Mouse (Mus musculus) neural tube, embryonic 12.5 days (tissue): ENCODE results near the gene Arhgap4. TPM values are rescaled to one million over a fixed set of nuclear protein-coding genes. Genes with fewer than 3 reads are reported as not detected.

ENCODE experiments used
- ATAC-seq: fragments of 200-750 bp; cut with Nextera tagmentation; 2 replicates; pipeline ENCODE4 v1.8.0; 2017; ENCODE audit warnings: low read depth, mild to moderate bottlenecking, moderate TSS enrichment, moderate library complexity; ENCODE audit not compliant: low FRiP score
- H3K27ac ChIP-seq: fragments of 300-500 bp; sonication (generic); 2 replicates; pipeline ENCODE4 v1.5.1; 2016
- H3K27me3 ChIP-seq: fragments of 300-500 bp; sonication (generic); replicated peaks from 2 replicates; pipeline ENCODE4 v1.6.1; 2016; ENCODE audit warnings: mild to moderate bottlenecking
- H3K36me3 ChIP-seq: fragments of 300-500 bp; sonication (generic); 2 replicates; pipeline ENCODE4 v1.6.1; 2016; ENCODE audit warnings: mild to moderate bottlenecking
- H3K4me1 ChIP-seq: fragments of 300-500 bp; sonication (generic); 2 replicates; pipeline ENCODE4 v1.6.1; 2016
- H3K4me2 ChIP-seq: fragments of 300-500 bp; sonication (generic); replicated peaks from 2 replicates; pipeline ENCODE4 v1.6.1; 2016; ENCODE audit warnings: mild to moderate bottlenecking
- H3K4me3 ChIP-seq: fragments of 300-500 bp; sonication (generic); 2 replicates; pipeline ENCODE4 v1.5.1; 2016
- H3K9ac ChIP-seq: fragments of 300-500 bp; sonication (generic); 2 replicates; pipeline ENCODE4 v1.6.1; 2016; ENCODE audit warnings: mild to moderate bottlenecking
- H3K9me3 ChIP-seq: fragments of 300-500 bp; sonication (generic); 2 replicates; pipeline ENCODE4 v1.6.1; 2016; ENCODE audit warnings: mild to moderate bottlenecking
- WGBS: fragments of 180-500 bp; shearing (Covaris S2); methylation state at CpG from one replicate; pipeline ENCODE4 v1.1.7; 2016; 5-methylcytosine and 5-hydroxymethylcytosine counted together
- polyA plus RNA-seq: library from polyadenylated mRNA; unstranded; fragments of >200 nt; fragmentation: Nextera tagmentation; extraction: Ambion mirVana; gene quantifications from 2 replicates; pipeline ENCODE4 v1.2.1, GENCODE M21; 2016

The Arhgap4 gene
- polyA plus RNA-seq, 1 experiment from 2014 or later = 3.1 TPM

DNA sequence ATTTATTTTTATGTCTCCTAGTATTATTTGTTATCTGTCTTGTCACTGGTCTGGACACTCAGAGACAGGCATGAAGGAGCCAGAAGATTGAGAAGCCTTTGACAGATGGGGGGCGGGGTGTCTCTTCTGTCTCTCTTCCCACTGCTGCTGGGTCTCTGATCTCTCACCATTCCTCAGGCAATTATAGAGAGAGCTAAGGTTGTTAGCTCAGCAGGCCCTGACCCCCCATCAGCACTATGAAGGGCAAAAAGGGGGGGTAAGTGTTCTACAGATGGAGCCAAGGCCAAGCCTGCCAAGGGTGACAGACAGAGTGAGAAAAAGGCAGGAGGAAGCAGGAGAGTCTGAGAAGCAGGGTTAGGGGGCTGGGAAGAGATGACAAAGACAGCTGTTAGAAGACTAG is 49.7 kb downstream of the Arhgap4 start:
- H3K4me1 ChIP-seq = 0 out of 2 replicates have a peak, but pooled peaks cover under 1% of the 10 kb centered on the region
- H3K27ac ChIP-seq = no peak overlapping the region
- no peaks in the 10 kb centered on the region for H3K27me3 ChIP-seq
- WGBS = 28% methylated on average over 1 of the region's 1 CpGs
- H3K4me2 ChIP-seq = no peak overlapping the region
- ATAC-seq = no peak
- H3K9ac ChIP-seq = no peak overlapping the region
- no peaks in the 10 kb centered on the region for H3K9me3 ChIP-seq
- H3K4me3 ChIP-seq = no peak overlapping the region
- no peaks in the 10 kb centered on the region for H3K36me3 ChIP-seq

DNA sequence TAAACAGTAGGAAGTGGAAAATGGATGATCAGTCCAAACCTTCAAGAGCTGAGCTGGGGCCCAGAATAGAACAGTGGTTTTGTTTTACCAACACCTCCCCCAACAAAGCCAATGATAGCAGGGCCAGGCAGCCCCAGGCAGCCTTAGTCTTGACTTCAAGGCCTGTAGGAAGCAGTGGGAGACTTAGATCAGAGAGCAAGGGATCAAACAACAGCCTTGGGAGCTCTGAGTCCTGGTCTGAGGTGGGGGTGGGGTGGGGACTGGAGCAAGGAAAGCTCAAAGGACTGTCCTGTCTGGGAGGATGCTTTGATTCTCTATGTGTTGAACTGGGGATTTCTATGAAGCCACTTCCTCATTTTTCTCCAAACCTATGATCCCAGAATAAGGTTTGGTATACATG is 50.2 kb downstream of the Arhgap4 start:
- Histone ChIP-seq H3K9ac (no peak overlapping the region), H3K36me3 (no peaks in the 10 kb centered on the region), H3K27me3 (no peaks in the 10 kb centered on the region), H3K27ac (no peak overlapping the region), H3K4me3 (no peak overlapping the region), H3K4me1 (peaks cover 5% of the 10 kb centered on the region; the same call in 1 of the 2 replicates), H3K4me2 (no peak overlapping the region), H3K9me3 (no peaks in the 10 kb centered on the region)
- ATAC-seq = no peak

DNA sequence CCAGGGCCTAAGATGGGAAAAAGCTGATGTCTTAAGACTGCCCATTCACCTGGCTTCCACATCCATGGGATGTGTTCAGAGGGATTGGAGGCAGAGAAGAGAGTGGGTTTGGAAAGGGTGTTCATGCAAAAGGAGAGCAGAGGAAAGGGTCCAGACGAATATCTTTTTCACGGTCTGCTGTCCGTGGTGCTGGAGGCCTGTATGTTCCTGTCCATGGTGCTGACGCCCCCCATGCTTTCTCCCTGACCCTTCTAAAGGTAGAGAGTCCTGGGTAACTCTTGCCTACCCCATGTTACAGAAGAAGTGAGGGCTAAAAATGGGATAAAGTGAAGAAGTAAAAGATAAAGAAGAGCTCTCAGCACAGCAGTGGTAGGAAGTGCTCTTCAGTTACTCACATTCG is 52.3 kb downstream of the Arhgap4 start:
- 18% methylated on average over 5 of the region's 5 CpGs for WGBS
- no peaks in the 10 kb centered on the region for H3K27me3 ChIP-seq
- H3K4me3 ChIP-seq = no peak overlapping the region
- H3K36me3 ChIP-seq = no peaks in the 10 kb centered on the region
- no peak for ATAC-seq
- no peaks in the 10 kb centered on the region for H3K9me3 ChIP-seq
- H3K4me2 ChIP-seq = no peak overlapping the region
- peaks cover 19% of the 10 kb centered on the region for H3K4me1 ChIP-seq
- H3K9ac ChIP-seq = no peak overlapping the region
- H3K27ac ChIP-seq = no peak overlapping the region

DNA sequence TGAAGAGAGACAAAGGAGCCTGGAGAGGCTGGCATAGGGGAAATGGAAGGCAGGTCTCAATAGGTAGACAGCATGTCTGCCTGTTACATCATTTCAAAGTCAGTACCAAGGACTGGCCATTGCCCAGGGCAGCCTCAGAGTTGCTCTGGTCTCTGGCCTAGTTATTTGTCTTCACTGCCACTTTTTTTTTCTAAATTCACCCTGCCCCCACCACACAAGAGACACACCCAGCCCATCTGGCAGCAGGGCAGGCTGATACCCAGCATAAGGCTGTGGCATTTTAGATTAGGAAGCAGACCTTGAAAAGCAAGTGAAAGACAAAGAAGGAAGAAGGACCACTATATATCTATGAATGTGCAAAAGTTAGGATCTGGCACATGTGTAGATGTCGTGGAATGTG is 53.8 kb downstream of the Arhgap4 start:
- Histone ChIP-seq H3K9me3 (no peaks in the 10 kb centered on the region), H3K36me3 (no peaks in the 10 kb centered on the region), H3K4me2 (no peak overlapping the region), H3K27ac (no peak overlapping the region), H3K27me3 (no peaks in the 10 kb centered on the region), H3K4me1 (peaks cover 20% of the 10 kb centered on the region), H3K4me3 (no peak overlapping the region), H3K9ac (no peak overlapping the region)
- WGBS = 74% methylated on average over 1 of the region's 1 CpGs
- no peak for ATAC-seq

DNA sequence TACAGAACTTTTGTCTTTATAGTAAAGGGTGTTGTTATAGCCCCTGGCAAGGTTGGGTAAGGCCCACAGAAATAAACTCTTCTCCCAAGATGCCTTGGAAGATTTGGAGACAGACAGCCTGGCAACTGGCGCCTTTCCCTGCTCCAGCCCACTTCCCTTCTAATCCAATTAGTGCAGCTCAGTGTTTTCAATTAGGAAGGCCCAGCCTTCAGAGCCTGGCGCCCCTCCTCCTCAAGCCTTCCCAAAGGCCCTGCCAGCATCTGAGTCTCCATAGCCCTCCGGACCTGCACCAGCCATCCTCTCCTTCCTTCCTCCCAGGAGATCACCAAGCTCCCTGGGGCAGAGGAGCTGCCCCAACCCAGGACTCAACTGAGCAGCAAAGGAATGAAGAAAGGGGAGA is 54.4 kb downstream of the Arhgap4 start:
- Histone ChIP-seq H3K27ac (no peak overlapping the region), H3K4me3 (no peak overlapping the region), H3K36me3 (no peaks in the 10 kb centered on the region), H3K27me3 (no peaks in the 10 kb centered on the region), H3K9ac (no peak overlapping the region), H3K4me2 (no peak overlapping the region), H3K9me3 (no peaks in the 10 kb centered on the region), H3K4me1 (peaks cover 20% of the 10 kb centered on the region)
- 0 out of 2 replicates have a peak, but pooled peaks have one; percentile 8 for ATAC-seq
- whole genome bisulfite sequencing = 33% methylated on average over 3 of the region's 3 CpGs

DNA sequence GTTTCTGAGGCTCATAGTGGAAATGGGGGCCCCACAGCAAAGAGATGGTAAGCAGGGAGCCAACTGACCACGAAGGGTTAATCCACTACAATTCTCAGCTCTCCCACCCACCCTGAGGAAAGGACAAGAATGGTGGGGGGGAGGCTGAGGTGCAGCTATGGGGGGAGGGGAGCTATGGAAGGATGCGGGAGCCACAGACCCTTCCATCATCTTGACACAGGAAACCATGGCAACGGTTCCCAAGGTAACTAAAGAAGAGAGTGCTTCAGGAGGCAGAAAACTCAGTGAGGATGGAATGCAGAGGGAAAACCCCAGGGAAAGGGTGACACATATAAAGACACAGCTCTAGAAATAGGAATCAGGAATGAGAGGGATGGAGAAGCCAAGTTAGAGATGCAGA is 57.0 kb downstream of the Arhgap4 start:
- H3K4me2 ChIP-seq = peak overlapping the region; percentile 1; the same call in 1 of the 2 replicates
- peak; percentile 78; the same call in 1 of the 2 replicates for ATAC-seq

DNA sequence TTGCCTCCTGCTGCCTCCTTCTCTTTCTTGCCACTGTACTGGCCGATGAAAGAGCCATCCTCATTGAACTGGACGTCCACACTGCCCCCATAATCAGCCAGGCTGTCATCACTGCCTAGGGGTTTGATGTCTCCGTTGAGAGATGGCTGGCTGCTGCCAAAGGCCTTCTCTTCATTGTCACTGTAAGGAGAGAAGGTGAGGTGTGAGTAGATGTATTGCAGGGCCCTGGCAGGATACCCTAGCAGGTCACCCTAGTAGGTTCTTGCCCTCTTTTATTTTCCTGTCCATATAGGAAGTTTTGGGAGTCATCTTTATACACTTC is 66.6 kb downstream of the Arhgap4 start:
- no peak overlapping the region for H3K9ac ChIP-seq
- H3K36me3 ChIP-seq = no peaks in the 10 kb centered on the region; the same call in 1 of the 2 replicates
- H3K4me3 ChIP-seq = no peak overlapping the region
- no peaks in the 10 kb centered on the region for H3K9me3 ChIP-seq
- ATAC-seq = no peak
- WGBS = 85% methylated on average over 3 of the region's 3 CpGs
- no peaks in the 10 kb centered on the region for H3K27me3 ChIP-seq
- H3K4me1 ChIP-seq = no peaks in the 10 kb centered on the region
- H3K27ac ChIP-seq = no peak overlapping the region
- no peak overlapping the region for H3K4me2 ChIP-seq

More for the DNA sequence above, 57.0 kb downstream of the Arhgap4 start:
- Histone ChIP-seq H3K4me1 (peaks cover 20% of the 10 kb centered on the region), H3K27me3 (no peaks in the 10 kb centered on the region), H3K9ac (no peak overlapping the region), H3K4me3 (no peak overlapping the region), H3K36me3 (peaks cover 3% of the 10 kb centered on the region; the same call in 1 of the 2 replicates), H3K9me3 (no peaks in the 10 kb centered on the region), H3K27ac (no peak overlapping the region)
- 52% methylated on average over 3 of the region's 3 CpGs for WGBS

DNA sequence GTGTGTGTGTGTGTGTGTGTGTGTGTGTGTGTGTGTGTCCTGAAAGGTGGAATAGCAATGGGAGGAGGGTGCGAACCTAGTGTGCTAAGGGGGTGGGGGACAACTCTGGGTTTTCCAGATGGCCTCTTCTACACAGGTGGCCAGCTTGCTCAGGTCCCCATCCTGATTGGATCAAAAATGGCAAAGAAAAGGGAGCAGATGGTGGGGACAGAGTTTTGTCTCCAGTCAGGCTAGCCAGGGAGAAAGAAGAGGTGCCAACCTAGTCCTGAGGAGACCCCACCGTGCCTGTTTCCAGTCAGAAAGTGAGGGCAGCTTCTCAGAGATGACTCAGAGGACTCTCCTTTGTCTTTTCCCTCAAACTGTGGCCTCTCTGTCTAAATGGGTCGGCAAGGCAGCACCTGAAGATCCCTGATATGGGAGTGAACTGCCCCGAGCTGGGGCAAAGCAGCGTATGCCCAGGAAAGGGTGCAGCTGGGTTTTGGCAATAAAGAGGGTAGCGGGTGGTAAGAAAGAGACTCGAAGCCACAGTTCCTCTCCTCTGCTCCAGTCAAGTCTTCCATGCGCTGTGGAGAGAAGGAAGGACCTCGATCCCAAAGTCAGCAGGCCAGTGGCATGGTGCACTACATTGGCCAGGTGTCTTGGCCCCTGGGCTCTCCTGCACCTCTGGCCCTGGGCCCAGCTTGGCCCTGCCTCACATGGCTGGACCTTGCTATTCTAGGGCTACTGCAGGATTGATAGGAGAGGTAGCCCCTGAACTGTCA is 67.2 kb downstream of the Arhgap4 start:
- Histone ChIP-seq H3K27me3 (no peaks in the 10 kb centered on the region), H3K4me3 (no peak overlapping the region), H3K36me3 (no peaks in the 10 kb centered on the region; the same call in 1 of the 2 replicates), H3K4me2 (no peak overlapping the region), H3K9ac (no peak overlapping the region), H3K9me3 (no peaks in the 10 kb centered on the region), H3K4me1 (no peaks in the 10 kb centered on the region), H3K27ac (no peak overlapping the region)
- 88% methylated on average over 9 of the region's 9 CpGs for WGBS
- no peak for ATAC-seq

Other genes with a start within 250 kb of the Arhgap4 start
- 6.7 and 7.9 TPM in 2 replicates for gene Slc6a8, start 248.7 kb downstream of the Arhgap4 start, polyA plus RNA-seq
- gene Bcap31, start 205.7 kb downstream of the Arhgap4 start, polyA plus RNA-seq = 124 and 129 TPM in 2 replicates
- 11.5 and 12.0 TPM in 2 replicates for gene Abcd1, start 205.3 kb downstream of the Arhgap4 start, polyA plus RNA-seq
- gene Plxnb3, start 164.8 kb downstream of the Arhgap4 start, polyA plus RNA-seq = 0.37 and 0.57 TPM in 2 replicates
- gene Srpk3, start 147.5 kb downstream of the Arhgap4 start, polyA plus RNA-seq = 5.2 and 7.0 TPM in 2 replicates
- gene Idh3g, start 135.0 kb downstream of the Arhgap4 start, polyA plus RNA-seq = 167 and 181 TPM in 2 replicates
- 121 and 128 TPM in 2 replicates for gene Ssr4, start 134.8 kb downstream of the Arhgap4 start, polyA plus RNA-seq
- 2.7 and 3.1 TPM in 2 replicates for gene Pdzd4, start 96.9 kb downstream of the Arhgap4 start, polyA plus RNA-seq
- gene Avpr2, start 29.8 kb downstream of the Arhgap4 start, polyA plus RNA-seq = 0.08 TPM in 1 of 2 replicates, not detected in the other
- gene L1cam, start 25.8 kb downstream of the Arhgap4 start, polyA plus RNA-seq = 46.2 and 67.5 TPM in 2 replicates
- 112 and 114 TPM in 2 replicates for gene Naa10, start 74 bp upstream of the Arhgap4 start, polyA plus RNA-seq
- 16.9 and 17.6 TPM in 2 replicates for gene Renbp, start 9.0 kb upstream of the Arhgap4 start, polyA plus RNA-seq
- 66.0 and 67.8 TPM in 2 replicates for gene Hcfc1, start 44.5 kb upstream of the Arhgap4 start, polyA plus RNA-seq
- gene Irak1, start 102.0 kb upstream of the Arhgap4 start, polyA plus RNA-seq = 48.2 and 51.2 TPM in 2 replicates
- gene Opn1mw, start 205.6 kb upstream of the Arhgap4 start, polyA plus RNA-seq = not detected in 2 replicates
- 14.4 and 14.5 TPM in 2 replicates for gene Mecp2, start 213.5 kb upstream of the Arhgap4 start, polyA plus RNA-seq
- gene Tex28, start 246.0 kb upstream of the Arhgap4 start, polyA plus RNA-seq = not detected in 2 replicates